Mouse (Mus musculus) left cerebral cortex, adult 8-10 months (tissue): Measurements from ENCODE around the gene Prdm10. TPM values are rescaled to one million over a fixed set of nuclear protein-coding genes. Genes with fewer than 3 reads are reported as not detected.
A peak's percentile ranks its signal among the peaks of the same experiment; 100 is the strongest.

Experiments used
- DNase-seq, 2 experiments: peaks; one replicate each; pipeline ENCODE4 v3.0.0; 2022; ENCODE audit warnings: low spot score in 2 of 2
- total RNA-seq, 4 experiments: library from RNA; stranded (reverse); gene quantifications; 2 replicates each; pipeline ENCODE4 v1.2.4; 2022

Gene Prdm10
- total RNA-seq: 10 to 100 TPM; 16.5 to 20.0 (median 17.2) TPM

DNA sequence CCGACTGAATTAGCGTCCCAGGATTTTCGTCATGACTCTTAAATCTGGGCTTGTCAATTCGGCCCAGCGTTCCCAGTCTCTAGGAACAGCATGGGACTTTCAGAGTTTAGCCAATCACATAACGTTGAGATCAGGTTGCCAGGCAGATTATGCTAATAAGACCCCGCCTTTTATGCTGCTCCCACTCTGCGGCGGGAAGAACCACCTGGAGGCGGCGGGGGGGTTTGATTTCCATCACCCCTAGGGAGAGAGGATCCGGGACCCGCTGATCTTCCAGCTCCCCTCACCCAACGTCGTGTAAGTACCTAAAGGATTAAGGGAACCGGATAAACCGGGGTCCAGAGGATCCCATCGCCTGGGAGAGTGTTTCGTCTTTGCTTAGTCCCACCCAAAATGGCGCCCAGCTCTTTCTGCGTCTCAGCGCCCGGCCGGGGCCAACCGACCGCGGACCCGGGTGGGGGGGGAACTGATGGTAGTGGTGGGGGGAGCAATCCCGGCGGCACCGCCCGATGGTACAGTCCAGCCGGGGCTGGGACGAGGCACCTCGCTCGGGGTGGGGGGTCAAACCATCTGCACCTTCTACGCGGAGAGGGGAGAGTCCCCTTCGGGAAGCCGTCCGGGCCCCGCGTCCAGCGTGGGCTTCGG is at the start of gene Prdm10:
TSS of gene Prdm10 (plus strand) at position 173 of the 645 bp plus-strand sequence.
- DNase-seq: peak; percentile 91 to 97

DNA sequence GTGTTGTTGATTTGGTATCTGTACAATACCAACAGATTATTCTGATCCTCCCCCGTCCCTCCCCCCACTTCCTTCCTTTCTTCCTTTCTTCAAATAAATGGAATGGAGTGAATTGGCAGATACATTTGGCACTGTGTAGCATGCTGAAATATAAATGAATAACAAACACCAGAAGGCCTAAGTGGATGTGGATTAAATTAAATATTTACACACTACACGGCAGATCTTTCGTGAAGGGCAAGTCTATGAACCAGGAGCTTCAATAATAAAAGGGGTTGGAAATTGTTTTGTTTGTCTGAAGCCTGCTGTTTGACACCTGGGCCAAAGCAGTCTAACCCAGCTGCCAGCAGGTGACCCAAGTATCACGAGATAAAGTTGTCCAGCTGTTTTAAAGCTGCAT is 45.3 kb upstream of the Prdm10 start:
- no peak for DNase-seq

DNA sequence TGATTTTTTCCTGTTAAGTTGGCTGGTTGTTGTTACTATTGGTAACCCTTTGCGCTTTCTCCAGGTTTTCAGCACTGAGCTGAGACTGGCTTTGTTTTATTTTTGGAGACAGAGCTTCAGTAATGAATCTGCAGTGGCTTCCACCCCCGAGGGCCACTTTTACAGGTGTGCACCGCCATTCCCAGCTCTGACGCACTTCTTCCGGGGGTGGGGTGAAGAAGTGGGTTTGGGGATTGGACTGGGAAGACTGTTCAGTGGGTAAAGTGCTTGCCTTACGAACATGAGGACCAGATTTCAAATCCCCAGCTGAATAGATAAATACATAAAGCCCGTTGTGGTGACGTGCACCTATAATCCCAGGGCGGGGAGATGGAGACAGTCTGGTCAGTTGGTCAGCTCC is 44.8 kb upstream of the Prdm10 start:
- no peak for DNase-seq

DNA sequence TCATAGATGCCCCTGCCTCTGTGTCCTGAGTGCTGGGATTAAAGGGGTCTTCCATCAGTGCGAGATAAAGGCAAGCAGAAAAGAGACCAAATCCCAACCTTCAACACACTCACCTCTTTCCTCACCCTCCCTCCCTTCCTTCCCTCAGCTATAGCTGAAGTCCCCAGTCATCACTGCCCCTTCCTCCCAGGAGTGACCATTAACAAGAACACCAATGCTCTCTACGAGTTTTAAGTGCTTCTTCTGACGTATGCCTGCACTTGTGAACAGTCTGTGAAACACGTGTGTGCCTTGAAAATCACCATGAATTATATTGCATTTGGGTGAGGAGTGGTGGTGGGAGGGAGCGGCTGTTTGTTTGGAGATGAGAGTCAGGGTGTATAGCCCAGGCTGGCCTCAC is 44.3 kb upstream of the Prdm10 start:
- DNase-seq: no peak

DNA sequence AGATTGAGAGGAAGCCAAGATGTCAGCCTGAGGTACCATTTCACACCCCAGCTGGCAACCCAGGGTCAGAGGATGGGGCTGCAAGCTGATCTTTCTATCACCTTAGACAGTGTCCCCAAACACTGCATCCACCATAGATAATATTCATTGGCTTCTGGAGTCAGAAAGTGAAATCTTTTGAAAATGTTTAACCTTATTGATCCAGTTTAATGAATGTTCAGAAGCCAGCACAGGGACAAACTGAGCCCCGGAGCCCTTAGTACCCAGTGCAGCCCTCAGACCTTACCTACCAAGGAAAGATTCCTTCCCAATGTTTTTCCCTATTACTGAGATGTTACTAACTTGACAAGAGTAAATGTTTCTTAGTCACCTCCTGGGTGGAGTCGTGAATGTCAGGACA is 41.8 kb upstream of the Prdm10 start:
- DNase-seq: no peak

DNA sequence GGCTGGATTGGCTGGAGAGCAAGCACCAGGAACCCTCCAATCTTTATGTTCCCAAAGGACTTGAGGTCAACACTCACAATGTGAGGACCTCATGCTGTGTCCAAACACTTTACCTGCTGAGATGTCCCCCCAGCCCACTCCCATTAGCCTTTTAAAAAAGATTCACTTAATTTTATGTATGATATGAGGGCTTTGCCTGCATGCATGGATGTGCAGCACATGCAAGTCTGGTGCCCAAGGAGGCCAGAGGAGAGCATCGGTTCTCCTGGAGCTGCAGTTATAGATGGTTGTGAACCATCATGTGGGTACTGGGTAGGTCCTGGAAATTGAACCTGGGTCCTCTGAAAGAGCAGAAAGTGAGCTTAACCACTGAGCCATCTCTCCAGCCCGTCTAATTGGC is 40.8 kb upstream of the Prdm10 start:
- no peak for DNase-seq

DNA sequence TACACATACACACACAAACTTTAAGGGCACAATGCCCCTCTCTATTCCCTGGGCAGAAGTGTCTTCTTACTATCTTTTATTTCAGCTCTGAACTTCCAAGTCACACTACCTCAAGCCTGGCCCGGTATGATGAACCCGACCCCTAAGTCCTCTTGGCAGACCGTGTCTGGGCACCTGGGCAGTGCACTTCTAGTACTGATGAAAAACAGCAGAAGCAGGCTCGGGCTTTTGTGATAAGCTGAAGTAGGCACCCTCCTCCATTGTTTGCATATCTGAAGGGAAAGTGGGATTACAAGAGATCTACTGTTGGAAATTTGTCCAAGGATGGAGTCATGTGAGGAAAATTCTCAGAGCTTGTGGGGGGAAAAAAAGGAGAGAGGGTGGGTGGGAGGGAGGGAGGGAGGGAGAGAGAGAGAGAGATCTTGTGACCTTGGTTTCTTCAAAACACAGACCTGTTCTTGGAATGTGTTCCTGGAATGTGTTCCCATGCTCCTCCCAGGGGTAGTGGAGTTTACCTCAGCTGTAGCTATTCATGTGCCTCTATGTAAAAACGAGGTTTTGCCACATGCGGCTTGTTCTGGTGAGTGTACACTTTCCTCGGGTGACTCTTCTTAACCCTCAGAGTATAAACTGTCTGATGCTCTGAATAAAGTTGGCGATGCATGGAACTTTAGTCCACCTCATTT is 39.7 kb upstream of the Prdm10 start:
- no peak for DNase-seq

DNA sequence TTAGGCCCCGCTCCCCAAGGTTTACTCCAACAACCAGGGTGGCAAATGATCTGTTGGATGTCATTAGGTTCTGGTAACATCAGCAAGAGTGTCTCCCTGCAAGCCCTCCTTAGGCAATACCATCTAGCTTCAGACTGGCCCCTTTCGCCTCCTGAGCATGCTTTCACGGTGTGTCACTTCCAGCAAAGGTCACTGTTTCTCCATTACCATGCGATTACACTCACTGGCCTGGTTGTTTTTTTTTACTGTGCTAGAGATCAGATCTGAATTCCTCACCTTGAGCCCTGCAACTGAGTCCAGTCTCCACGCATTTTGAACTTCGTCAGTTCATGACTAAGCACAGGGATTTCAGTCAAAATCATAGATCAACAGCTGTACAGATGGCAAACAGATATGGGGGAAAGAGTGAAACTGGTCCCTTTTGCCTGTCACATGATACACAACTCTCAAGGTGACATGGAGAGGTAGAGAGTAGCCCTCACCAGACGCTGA is 39.1 kb upstream of the Prdm10 start:
- no peak for DNase-seq

DNA sequence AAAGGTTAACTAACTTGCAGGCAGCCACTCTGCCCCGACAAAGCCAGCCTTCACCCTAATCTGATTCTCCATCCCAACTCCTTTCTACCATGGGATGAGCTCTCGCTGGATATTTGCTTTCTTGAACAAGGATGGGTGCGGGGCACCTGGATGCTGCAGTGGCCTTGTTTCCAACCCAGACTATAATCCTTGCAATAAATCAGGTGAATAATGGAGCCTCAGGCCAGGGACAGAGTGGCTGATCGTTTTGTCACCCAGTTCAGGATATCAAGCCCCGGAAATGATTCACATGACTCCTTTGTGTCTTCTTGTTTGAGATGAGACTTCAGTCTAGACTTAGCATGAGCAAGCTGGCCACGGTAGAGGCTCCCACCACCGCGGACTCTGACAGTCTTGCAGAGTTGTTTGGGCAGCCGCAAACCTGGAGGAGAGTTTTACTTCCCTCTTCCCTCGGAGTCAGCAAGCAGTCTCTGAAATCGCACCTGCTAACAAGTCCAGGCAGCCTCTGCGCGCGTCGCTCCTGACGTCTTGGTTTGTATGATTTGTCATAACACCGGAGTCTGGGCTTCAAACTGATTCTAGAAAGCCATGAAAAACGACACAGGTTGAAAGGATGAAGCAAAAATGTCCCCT is 36.9 kb upstream of the Prdm10 start:
- DNase-seq: no peak

DNA sequence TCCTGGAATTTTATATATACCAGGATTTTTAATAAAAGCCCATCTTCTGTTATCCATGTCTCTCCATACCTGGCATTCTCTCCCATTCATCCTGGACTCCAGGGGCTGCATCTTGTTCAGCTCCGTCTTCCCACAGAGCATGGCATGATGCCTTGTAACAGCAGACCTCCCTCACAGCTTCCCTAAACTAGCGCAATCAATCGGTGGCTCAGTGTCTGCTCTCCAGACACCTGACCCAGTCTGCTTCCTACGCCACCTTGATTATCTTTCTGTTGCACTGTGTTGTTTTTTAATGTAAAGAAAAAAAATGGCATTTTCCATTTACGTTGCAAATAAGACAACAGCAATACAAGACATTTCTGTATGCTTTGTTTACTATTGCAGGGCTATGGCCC is 36.4 kb upstream of the Prdm10 start:
- DNase-seq: no peak

DNA sequence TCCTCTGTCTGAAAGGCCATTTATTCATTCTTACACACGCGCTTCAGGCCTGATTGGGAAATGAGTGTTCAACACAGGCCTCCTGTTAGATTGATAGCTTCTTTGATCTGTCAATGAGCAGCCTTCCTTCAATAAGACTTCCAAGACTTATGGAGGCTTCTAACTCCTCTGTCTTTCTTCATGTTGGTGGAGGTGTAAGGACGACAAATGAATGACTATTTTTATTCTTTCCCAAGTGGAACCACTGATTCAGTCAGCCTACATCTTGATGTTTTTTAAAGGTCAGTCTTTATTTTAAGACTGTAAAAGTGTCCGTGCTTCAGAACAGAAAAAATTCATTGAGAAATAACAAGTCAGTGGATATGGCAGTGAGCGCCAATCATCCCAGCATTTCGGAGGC is 35.3 kb upstream of the Prdm10 start:
- no peak for DNase-seq

DNA sequence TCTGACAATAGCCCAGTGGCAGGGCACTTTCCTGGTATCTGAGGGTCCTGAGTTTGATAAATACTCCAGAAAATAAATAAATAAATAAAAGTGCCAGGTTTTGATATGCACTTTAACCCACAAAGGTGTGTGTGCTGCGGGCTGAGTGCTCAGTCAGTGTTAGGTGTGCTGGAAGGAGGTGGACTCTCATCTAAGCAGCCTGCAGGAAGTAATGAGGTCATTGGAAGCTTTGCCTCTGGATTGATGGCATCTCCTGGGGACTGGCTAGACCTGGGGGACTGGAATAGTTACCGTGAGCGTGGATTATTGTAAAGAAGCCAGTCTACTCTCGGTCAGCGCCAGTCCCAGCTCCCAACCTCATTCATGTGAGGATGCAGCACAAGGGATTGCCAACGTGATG is 33.9 kb upstream of the Prdm10 start:
- no peak for DNase-seq

DNA sequence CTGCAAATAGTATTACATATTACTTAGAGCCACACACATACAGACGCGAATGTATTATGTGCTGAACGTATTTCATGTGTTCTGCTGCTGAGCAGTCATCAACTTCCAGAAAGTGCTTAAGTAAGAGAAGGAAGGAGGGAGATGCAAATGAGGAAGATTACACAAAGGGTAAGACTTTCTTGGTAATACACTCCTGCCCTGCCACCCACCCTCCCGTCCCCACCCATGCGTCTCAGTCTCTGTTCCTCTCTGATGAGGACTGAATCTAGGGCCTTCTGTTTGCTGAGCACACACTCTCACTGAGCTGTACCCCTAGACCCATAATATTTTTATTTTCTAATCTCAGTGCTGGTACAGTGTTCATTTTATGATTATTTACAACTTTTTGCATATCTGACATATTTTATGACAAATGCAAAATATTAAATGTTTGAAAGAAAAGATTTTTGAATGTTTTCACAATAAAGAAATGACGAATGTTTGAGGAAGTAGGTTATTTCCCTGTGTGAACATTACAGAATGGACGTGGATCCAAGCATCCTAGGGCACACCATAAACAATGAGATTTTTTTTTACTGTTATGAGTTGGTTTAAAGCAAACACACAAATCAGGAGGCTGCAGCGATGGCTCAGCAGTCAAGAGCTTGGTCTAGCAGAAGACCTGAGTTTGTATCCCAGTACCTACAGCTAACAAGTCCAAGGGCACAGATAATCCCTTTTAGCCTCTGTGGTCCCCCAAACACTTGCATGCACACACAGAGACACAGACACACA is 32.7 kb upstream of the Prdm10 start:
- DNase-seq: no peak

DNA sequence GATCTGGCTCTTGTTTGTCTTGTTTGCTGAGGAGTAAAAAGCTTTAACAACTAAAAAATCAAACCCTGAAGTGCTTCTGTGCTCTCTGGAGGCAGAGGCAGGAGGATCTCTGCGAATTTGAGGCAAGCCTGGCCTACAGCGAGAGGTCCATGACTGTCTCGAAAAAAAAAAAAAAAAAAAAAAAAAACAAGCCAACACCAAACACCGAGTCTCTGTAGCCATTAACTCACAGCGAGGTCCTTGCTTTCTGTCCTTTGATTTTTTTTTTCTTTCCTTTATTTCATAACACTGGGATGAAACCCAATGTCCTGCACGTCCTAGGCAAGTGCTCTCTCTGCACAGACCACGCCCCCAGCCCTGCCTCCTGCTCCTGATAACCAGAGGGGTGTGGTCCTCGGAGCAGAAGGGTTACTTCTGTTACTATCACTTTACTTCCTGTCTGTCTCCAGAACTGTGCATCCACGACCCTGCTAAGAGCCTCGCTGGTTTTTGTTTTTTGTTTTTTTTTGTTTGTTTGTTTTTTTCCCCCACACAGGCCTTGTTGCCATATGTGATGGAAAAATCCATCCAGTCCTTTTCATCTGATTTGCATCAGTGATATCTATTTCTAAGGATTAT is 28.0 kb upstream of the Prdm10 start:
- no peak for DNase-seq

DNA sequence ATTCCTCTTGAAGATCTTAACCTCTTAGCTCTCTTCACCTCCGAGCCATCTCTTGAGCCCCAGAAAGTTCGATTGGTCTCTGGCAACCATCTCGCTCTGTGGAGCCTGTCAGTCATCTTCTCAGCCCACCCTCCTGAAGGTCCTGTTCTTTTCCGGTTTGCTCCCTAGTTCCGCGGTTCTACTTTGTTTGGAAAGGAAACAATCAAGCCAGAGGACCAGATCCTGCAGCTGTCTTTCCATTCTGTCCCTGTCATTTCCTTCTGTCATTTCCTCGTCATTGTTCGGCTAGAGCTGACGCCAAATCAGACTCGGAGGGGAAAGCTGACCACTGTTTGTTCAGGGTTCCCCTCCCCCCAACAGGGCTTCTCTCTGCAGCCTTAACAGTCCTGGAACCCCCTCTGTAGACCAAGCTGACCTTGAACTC is 27.0 kb upstream of the Prdm10 start:
- no peak for DNase-seq

DNA sequence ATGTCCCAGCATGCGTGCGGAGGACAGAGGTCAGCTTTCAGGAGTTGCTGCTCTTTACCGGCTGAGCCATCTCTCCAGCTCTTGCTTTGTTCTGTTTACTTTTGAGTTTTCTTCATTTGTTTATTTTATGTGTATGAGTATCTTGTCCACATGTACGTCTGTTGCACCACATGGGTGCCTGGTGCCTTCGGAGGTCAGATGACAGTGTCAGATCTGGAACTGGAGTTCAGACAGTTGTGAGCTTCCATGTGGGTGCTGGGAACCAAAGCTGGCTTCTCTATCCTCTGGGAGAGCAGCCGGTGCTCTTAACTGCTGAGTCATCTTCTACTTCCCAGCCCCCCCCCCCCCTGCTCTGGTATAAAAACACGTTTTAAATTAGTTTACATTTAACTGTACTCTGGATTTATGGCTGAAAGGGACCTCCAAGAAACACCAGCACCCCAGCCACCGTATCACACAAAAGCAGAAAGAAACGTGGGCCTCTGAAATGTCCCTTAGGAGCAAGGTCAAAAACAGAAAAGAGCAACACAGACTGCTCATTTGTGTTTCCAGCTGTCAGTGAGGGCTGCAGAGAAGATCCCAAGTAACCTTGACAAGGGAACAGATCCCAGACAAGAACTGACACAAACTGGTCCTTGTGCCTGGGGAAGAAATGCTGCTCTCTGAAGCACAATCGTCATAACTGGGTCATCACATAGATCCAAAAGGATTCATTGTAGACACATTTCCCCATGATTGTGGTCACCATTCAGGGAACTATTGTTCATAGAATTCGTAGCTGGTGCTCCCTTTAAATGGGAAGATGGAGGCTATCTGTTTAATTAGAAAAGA is 26.3 kb upstream of the Prdm10 start:
- DNase-seq: no peak

DNA sequence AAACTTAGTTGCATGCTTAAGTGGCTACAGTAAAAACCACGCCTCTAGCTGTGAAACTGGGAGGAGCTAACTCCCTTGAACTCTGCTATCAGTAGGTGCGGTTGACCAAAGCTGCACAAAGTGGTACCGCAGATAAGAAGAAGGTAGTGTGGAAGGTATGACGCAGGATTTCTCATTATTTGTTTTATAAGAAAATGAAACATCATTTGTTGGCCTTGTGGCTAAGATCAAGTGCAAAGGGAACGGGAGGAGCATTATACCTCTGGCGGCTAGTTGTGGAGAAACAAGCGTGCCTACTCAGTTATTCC is 25.7 kb upstream of the Prdm10 start:
- no peak for DNase-seq

DNA sequence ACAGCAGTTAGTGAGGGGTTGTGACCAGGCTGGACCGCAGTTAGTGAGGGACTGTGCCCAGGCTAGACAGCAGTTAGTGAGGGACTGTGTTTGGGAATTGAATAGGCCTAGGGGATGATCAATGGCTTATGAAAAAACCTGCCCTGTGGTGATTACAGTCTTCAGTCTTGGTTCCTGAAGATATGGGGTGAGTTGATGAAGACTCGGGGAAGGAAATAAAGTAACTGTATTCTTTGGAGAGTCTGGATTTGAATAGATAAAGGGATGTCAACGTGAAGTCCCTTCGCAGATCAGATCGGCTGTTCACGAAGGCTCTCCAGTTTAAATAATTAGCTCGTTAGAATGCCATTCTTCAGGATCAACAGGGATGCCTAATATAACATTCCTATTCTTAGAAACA is 24.4 kb upstream of the Prdm10 start:
- no peak for DNase-seq

DNA sequence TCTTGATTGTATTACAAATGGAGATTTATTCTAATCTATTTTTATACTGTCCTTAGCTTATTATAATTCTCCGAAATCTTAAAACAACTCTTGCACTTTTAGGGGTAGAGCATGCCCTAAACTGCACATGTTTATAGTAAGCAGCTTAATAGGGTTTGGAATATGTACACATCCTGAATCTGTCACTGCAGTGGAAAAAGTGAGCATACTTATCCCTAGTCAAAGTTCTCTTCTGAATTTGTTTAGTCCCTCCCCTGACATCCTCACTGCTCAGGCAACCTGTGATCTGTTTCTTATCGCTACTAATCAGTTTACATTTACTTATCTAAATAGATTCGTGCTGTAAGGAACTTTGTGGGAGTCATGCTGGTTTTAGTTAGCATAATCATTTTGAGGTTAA is 22.1 kb upstream of the Prdm10 start:
- no peak for DNase-seq

DNA sequence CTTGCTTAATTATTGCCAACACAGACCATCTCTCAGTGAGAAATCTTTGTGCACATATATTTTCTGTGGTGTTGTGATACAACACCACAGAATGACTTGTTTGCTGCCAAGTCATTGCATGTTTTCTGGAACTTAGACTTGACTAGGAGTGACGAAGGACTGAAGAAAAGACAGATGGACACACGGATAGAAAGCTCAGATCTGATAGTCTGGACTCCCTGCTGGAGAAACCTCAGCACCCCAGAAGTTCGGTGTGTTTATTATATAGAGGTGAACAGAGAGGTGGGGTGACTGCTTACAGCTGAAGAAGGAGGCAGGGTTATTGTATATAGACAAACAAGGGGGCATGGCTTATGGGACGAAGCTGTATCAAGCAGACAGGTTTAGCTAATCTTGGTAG is 20.1 kb upstream of the Prdm10 start:
- DNase-seq: no peak
